Mouse (Mus musculus): ENCODE measurements around the gene Sbsn.
A peak's percentile ranks its signal among the peaks of the same experiment; 100 is the strongest.

Sbsn gene

DNA sequence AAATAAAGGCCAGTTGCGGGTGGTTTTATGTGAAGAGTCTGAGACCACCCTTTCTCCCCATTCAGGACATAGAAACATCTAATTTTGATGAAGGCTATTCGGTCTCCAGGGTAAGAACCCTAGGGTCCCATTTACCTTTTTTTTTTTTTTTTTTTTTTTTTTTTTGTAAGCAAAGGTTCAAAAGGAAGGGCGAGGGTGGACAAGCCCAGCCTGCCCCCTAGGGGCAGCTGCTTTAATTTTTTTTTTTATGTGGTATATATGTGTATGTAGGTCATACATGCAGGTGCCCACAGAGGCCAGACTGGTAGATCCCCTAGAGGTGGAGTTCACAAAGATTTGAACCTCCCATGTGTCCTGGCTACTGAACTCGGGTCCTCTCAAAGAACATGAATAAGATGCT lies 15.1 kb downstream of the Sbsn start:
- H3K36me3 ChIP-seq (ENCODE audit: insufficient read depth, low read length) = no peaks in the 10 kb centered on the region
- TF ChIP-seq CTCF (conservative IDR thresholded peaks at IDR 0.05; ENCODE audit: low read length) (peak; percentile 16; the same call in 1 of the 2 replicates), POU5F1 (IDR thresholded peaks at IDR 0.05; ENCODE audit: borderline replicate concordance, low read length) (no peak), NANOG (IDR thresholded peaks at IDR 0.05; ENCODE audit: borderline replicate concordance, low read length) (no peak)

GRCm38 (mm10) chr7:30769236-30769635 lies 18.0 kb downstream of the Sbsn start:
- no peaks in the 10 kb centered on the region for H3K36me3 ChIP-seq (ENCODE audit: insufficient read depth, low read length)

More for the DNA sequence above, 15.1 kb downstream of the Sbsn start:
- Histone ChIP-seq H3K27me3 (ENCODE audit: insufficient read depth, low read length) (peaks cover 69% of the 10 kb centered on the region), H3K4me1 (replicated peaks; ENCODE audit: low read depth, low read length) (peaks cover 55% of the 10 kb centered on the region), H3K4me3 (replicated peaks; ENCODE audit: low read length) (no peak overlapping the region), H3K9me3 (ENCODE audit: low read length) (no peaks in the 10 kb centered on the region)

GRCm38 (mm10) chr7:30776104-30776503 lies 24.8 kb downstream of the Sbsn start:
- TF ChIP-seq POU5F1 (IDR thresholded peaks at IDR 0.05; ENCODE audit: borderline replicate concordance, low read length) = no peak
- no peak for TF ChIP-seq NANOG (IDR thresholded peaks at IDR 0.05; ENCODE audit: borderline replicate concordance, low read length)
- no peak for TF ChIP-seq CTCF (conservative IDR thresholded peaks at IDR 0.05; ENCODE audit: low read length)
- peaks cover 53% of the 10 kb centered on the region for H3K27me3 ChIP-seq (ENCODE audit: insufficient read depth, low read length)
- H3K4me1 ChIP-seq (replicated peaks; ENCODE audit: low read depth, low read length) = peaks cover 38% of the 10 kb centered on the region
- H3K36me3 ChIP-seq (ENCODE audit: insufficient read depth, low read length) = no peaks in the 10 kb centered on the region
- H3K4me3 ChIP-seq (replicated peaks; ENCODE audit: low read length) = no peak overlapping the region
- peaks cover 6% of the 10 kb centered on the region; the same call in 1 of the 2 replicates for H3K9me3 ChIP-seq (ENCODE audit: low read length)

More at GRCm38 (mm10) chr7:30769236-30769635, 18.0 kb downstream of the Sbsn start:
- Histone ChIP-seq H3K9me3 (ENCODE audit: low read length) (peaks cover 6% of the 10 kb centered on the region; the same call in 1 of the 2 replicates), H3K27me3 (ENCODE audit: insufficient read depth, low read length) (peaks cover 58% of the 10 kb centered on the region), H3K4me3 (replicated peaks; ENCODE audit: low read length) (no peak overlapping the region), H3K4me1 (replicated peaks; ENCODE audit: low read depth, low read length) (peaks cover 40% of the 10 kb centered on the region)
- TF ChIP-seq POU5F1 (IDR thresholded peaks at IDR 0.05; ENCODE audit: borderline replicate concordance, low read length) (no peak), CTCF (conservative IDR thresholded peaks at IDR 0.05; ENCODE audit: low read length) (no peak), NANOG (IDR thresholded peaks at IDR 0.05; ENCODE audit: borderline replicate concordance, low read length) (no peak)

- Histone ChIP-seq H3K4me1 (replicated peaks; ENCODE audit: low read depth, low read length) (peaks cover 36% of the 10 kb centered on the region), H3K36me3 (ENCODE audit: insufficient read depth, low read length) (no peaks in the 10 kb centered on the region), H3K27me3 (ENCODE audit: insufficient read depth, low read length) (peaks cover 50% of the 10 kb centered on the region), H3K4me3 (replicated peaks; ENCODE audit: low read length) (no peak overlapping the region), H3K9me3 (ENCODE audit: low read length) (peaks cover 6% of the 10 kb centered on the region; the same call in 1 of the 2 replicates)
- no peak for TF ChIP-seq POU5F1 (IDR thresholded peaks at IDR 0.05; ENCODE audit: borderline replicate concordance, low read length)
- TF ChIP-seq CTCF (conservative IDR thresholded peaks at IDR 0.05; ENCODE audit: low read length) = peak; percentile 13; the same call in 1 of the 2 replicates
- no peak for TF ChIP-seq NANOG (IDR thresholded peaks at IDR 0.05; ENCODE audit: borderline replicate concordance, low read length)
Observed at GRCm38 (mm10) chr7:30777081-30777579, 25.9 kb downstream of the Sbsn start.

DNA sequence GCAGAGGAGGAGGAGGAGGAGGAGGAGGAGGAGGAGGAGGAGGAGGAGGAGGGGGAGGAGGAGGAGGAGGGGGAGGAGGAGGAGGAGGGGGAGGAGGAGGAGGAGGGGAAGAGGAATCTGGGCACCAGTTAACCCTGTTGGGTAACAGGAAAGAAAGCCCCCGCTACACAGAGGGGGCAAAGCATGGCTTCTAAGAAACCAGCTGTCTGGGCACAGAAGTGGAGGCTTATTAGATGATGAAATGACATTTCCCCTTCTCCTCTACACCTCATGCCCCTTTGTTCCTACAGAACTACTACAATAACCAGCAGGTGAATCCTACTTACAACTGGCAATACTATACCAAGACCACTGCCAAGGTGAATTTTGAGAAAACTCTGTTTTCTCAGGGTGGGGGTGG lies 26.6 kb downstream of the Sbsn start:
- H3K27me3 ChIP-seq (ENCODE audit: insufficient read depth, low read length) = peaks cover 55% of the 10 kb centered on the region
- H3K9me3 ChIP-seq (ENCODE audit: low read length) = peaks cover 6% of the 10 kb centered on the region; the same call in 1 of the 2 replicates
- TF ChIP-seq NANOG (IDR thresholded peaks at IDR 0.05; ENCODE audit: borderline replicate concordance, low read length) = no peak
- no peak for TF ChIP-seq CTCF (conservative IDR thresholded peaks at IDR 0.05; ENCODE audit: low read length)
- TF ChIP-seq POU5F1 (IDR thresholded peaks at IDR 0.05; ENCODE audit: borderline replicate concordance, low read length) = no peak
- H3K36me3 ChIP-seq (ENCODE audit: insufficient read depth, low read length) = no peaks in the 10 kb centered on the region
- peaks cover 36% of the 10 kb centered on the region for H3K4me1 ChIP-seq (replicated peaks; ENCODE audit: low read depth, low read length)
- no peak overlapping the region for H3K4me3 ChIP-seq (replicated peaks; ENCODE audit: low read length)

- Histone ChIP-seq H3K9me3 (ENCODE audit: low read length) (no peaks in the 10 kb centered on the region), H3K4me1 (replicated peaks; ENCODE audit: low read depth, low read length) (peaks cover 47% of the 10 kb centered on the region), H3K4me3 (replicated peaks; ENCODE audit: low read length) (no peak overlapping the region), H3K27me3 (ENCODE audit: insufficient read depth, low read length) (peaks cover 60% of the 10 kb centered on the region), H3K36me3 (ENCODE audit: insufficient read depth, low read length) (no peaks in the 10 kb centered on the region)
- no peak for TF ChIP-seq NANOG (IDR thresholded peaks at IDR 0.05; ENCODE audit: borderline replicate concordance, low read length)
- peak; percentile 74 for TF ChIP-seq CTCF (conservative IDR thresholded peaks at IDR 0.05; ENCODE audit: low read length)
Observed at GRCm38 (mm10) chr7:30781792-30782191, 30.5 kb downstream of the Sbsn start.

- Histone ChIP-seq H3K4me3 (replicated peaks; ENCODE audit: low read length) (no peak overlapping the region), H3K36me3 (ENCODE audit: insufficient read depth, low read length) (no peaks in the 10 kb centered on the region)
- TF ChIP-seq POU5F1 (IDR thresholded peaks at IDR 0.05; ENCODE audit: borderline replicate concordance, low read length) = no peak
- no peak for TF ChIP-seq NANOG (IDR thresholded peaks at IDR 0.05; ENCODE audit: borderline replicate concordance, low read length)
- TF ChIP-seq CTCF (conservative IDR thresholded peaks at IDR 0.05; ENCODE audit: low read length) = no peak
Observed at GRCm38 (mm10) chr7:30782658-30783057, 31.4 kb downstream of the Sbsn start.

GRCm38 (mm10) chr7:30785154-30785553 lies 33.9 kb downstream of the Sbsn start:
- TF ChIP-seq NANOG (IDR thresholded peaks at IDR 0.05; ENCODE audit: borderline replicate concordance, low read length) = no peak
- TF ChIP-seq CTCF (conservative IDR thresholded peaks at IDR 0.05; ENCODE audit: low read length) = no peak
- no peak for TF ChIP-seq POU5F1 (IDR thresholded peaks at IDR 0.05; ENCODE audit: borderline replicate concordance, low read length)
- no peak overlapping the region for H3K4me3 ChIP-seq (replicated peaks; ENCODE audit: low read length)

More at GRCm38 (mm10) chr7:30782658-30783057, 31.4 kb downstream of the Sbsn start:
- Histone ChIP-seq H3K27me3 (ENCODE audit: insufficient read depth, low read length) (peaks cover 66% of the 10 kb centered on the region), H3K4me1 (replicated peaks; ENCODE audit: low read depth, low read length) (peaks cover 47% of the 10 kb centered on the region), H3K9me3 (ENCODE audit: low read length) (no peaks in the 10 kb centered on the region)

More at GRCm38 (mm10) chr7:30785154-30785553, 33.9 kb downstream of the Sbsn start:
- Histone ChIP-seq H3K9me3 (ENCODE audit: low read length) (no peaks in the 10 kb centered on the region), H3K4me1 (replicated peaks; ENCODE audit: low read depth, low read length) (peaks cover 53% of the 10 kb centered on the region), H3K36me3 (ENCODE audit: insufficient read depth, low read length) (no peaks in the 10 kb centered on the region), H3K27me3 (ENCODE audit: insufficient read depth, low read length) (peaks cover 77% of the 10 kb centered on the region)

Measured in E14TG2a.4 (cell line).